ENCODE assay signal across 18 mouse cellular contexts in the genomic region with DNA sequence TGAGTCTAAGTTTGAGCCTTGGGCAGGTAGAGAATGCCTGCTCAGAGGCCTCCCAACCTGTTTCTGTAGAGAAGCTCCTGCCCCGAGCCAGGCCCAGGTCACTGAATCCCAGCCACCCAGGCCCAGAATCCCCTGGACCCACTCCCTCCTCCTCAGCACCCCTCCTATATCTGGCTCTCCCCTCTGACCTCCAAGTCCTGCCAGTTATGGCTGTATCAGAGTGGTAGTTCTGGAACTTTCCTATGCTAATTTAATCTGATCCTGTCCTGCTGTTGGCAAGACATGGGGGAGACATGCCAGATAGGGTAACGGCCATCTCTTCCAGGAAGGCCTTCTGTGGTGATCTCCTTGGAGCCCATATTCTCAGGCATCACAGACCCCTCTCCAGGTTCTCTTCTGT. TPM values are rescaled to one million over a fixed set of nuclear protein-coding genes. Genes with fewer than 3 reads are reported as not detected.
DNase-seq lines count a peak whose midpoint lies in the region.
"Had no signal": no experiment of that assay in that cellular context is flagged by ENCODE, and none has a peak within 500 bp of the region (broad histone marks: within the 10 kb centered on the region; RNA-seq: fewer than 3 reads in every experiment).

No protein-coding gene starts in this region.

- intact Hi-C loops in heart, postnatal 10 days (cut with DNase I), result no loop called here

- peak; percentile 3 to 51 for DNase-seq in adrenal gland, adult (ENCODE audit: inconsistent age in 2 of 2, low spot score in 1 of 2)
- DNase-seq in adrenal gland, postnatal 25 days, result no peak
- DNase-seq in adrenal gland, postnatal 14 days, result peak; percentile 34
- DNase-seq in adrenal gland, postnatal 4 days (ENCODE audit: low spot score in 2 of 2), result no peak
- peak; percentile 82 for DNase-seq in heart, adult 11 months
- no peak for DNase-seq in heart, postnatal 10 days
- DNase-seq in urinary bladder, postnatal 14 days (ENCODE audit: low spot score), result peak; percentile 1
- DNase-seq in urinary bladder, postnatal 25 days (ENCODE audit: low spot score), result no peak
- DNase-seq: cerebellum, adult 18-20 months; cerebellum, adult 9-10 months; cerebellum, postnatal 14 days; forebrain, postnatal 0 days; gastrocnemius, postnatal 10 days; kidney, adult 11 months; kidney, adult 8-10 months had no signal

RNA-seq across cellular contexts. Expression of gene Ifi27l2b, which starts 25.8 kb away (rescaled TPM):
- not detected in 2 replicates for total RNA-seq in adrenal gland, postnatal 25 days (2021)
- total RNA-seq in adrenal gland, postnatal 14 days (2021), result not detected in 2 replicates
- not detected for total RNA-seq in adrenal gland, postnatal 4 days (2021)
- not detected for total RNA-seq in heart, postnatal 10 days (2021)
- total RNA-seq: common myeloid progenitor, adult 5-6 weeks; forebrain, postnatal 0 days; gastrocnemius, postnatal 10 days; heart, adult 2 months; hematopoietic stem cell, adult 5-6 weeks had no signal

RNA-seq across cellular contexts. Expression of gene Ifi27l2a, which starts 39.3 kb away (rescaled TPM):
- 30.3 and 36.9 TPM in 2 replicates for total RNA-seq in adrenal gland, postnatal 25 days (2021)
- total RNA-seq in adrenal gland, postnatal 14 days (2021), result 15.4 and 19.7 TPM in 2 replicates
- total RNA-seq in adrenal gland, postnatal 4 days (2021), result 10 to 100 TPM; 10.1 to 11.7 TPM
- total RNA-seq in heart, postnatal 10 days (2021), result 10 to 100 TPM in 1 of 2 experiments, 1 to 10 TPM in 1; 5.7 to 11.5 TPM

RNA-seq across cellular contexts. Expression of gene Ifi27, which starts 48.8 kb away (rescaled TPM):
- total RNA-seq in adrenal gland, postnatal 25 days (2021), result 843 and 1,153 TPM in 2 replicates
- 1,163 and 1,199 TPM in 2 replicates for total RNA-seq in adrenal gland, postnatal 14 days (2021)
- 100 to 1,000 TPM; 377 to 414 TPM for total RNA-seq in adrenal gland, postnatal 4 days (2021)
- 100 to 1,000 TPM in 1 of 2 experiments, 10 to 100 TPM in 1; 75.4 to 153 TPM for total RNA-seq in heart, postnatal 10 days (2021)

RNA-seq across cellular contexts. Expression of gene Ppp4r4, which starts 49.3 kb away (rescaled TPM):
- total RNA-seq in adrenal gland, postnatal 25 days (2021), result 5.3 and 5.4 TPM in 2 replicates
- total RNA-seq in adrenal gland, postnatal 14 days (2021), result 2.9 and 3.2 TPM in 2 replicates
- total RNA-seq in adrenal gland, postnatal 4 days (2021), result 1 to 10 TPM; 3.3 to 3.7 TPM
- under 1 TPM; 0.47 to 0.48 TPM for total RNA-seq in heart, postnatal 10 days (2021)

RNA-seq across cellular contexts. Expression of gene Ddx24, which starts 57.2 kb away (rescaled TPM):
- total RNA-seq in adrenal gland, postnatal 25 days (2021), result 109 TPM in 2 replicates
- 92.3 and 99.1 TPM in 2 replicates for total RNA-seq in adrenal gland, postnatal 14 days (2021)
- total RNA-seq in adrenal gland, postnatal 4 days (2021), result 100 to 1,000 TPM; 109 to 116 TPM
- 10 to 100 TPM; 82.2 to 94.5 TPM for total RNA-seq in heart, postnatal 10 days (2021)

Comparison
In these comparisons a context has a peak if more than half of its experiments do, and no peak if none do; other contexts are left out.
1. DNase-seq: peak in adrenal gland, adult (2 of 2), adrenal gland, postnatal 14 days (single experiment), heart, adult 11 months (single experiment) and urinary bladder, postnatal 14 days (single experiment); none in adrenal gland, postnatal 25 days (single experiment), adrenal gland, postnatal 4 days (0 of 2), heart, postnatal 10 days (0 of 2) and urinary bladder, postnatal 25 days (single experiment).